Mouse (Mus musculus) C2C12 (cell line): ENCODE results near the gene Speer4c. TPM values are rescaled to one million over a fixed set of nuclear protein-coding genes. Genes with fewer than 3 reads are reported as not detected.
A peak's percentile ranks its signal among the peaks of the same experiment; 100 is the strongest.
"Not testable (repeated sequence)": the region's sequence is repeated elsewhere in the genome, so short reads cannot be mapped to it uniquely, and the experiment has no call there.

ENCODE experiments used
- H3K27me3 ChIP-seq: one replicate; pipeline ENCODE4 v1.6.1; 2011; ENCODE audit not compliant: control insufficient read depth, insufficient read depth, insufficient read length
- H3K36me3 ChIP-seq: one replicate; pipeline ENCODE4 v1.6.1; 2011; ENCODE audit not compliant: control insufficient read depth, insufficient read depth
- H3K4me3 ChIP-seq: one replicate; pipeline ENCODE4 v1.5.1; 2011; ENCODE audit warnings: mild to moderate bottlenecking, control low read depth; ENCODE audit not compliant: poor library complexity, insufficient read depth, severe bottlenecking
- H3K79me2 ChIP-seq: one replicate; pipeline ENCODE4 v1.6.1; 2011; ENCODE audit not compliant: control insufficient read depth, insufficient read depth
- H3K79me3 ChIP-seq: one replicate; pipeline ENCODE4 v1.6.1; 2011; ENCODE audit warnings: low read depth, control low read depth
- H3ac ChIP-seq: one replicate; pipeline ENCODE3; 2011; ENCODE audit warnings: low read depth; ENCODE audit not compliant: control insufficient read depth, insufficient read length
- CEBPB ChIP-seq: IDR thresholded peaks from one replicate; pipeline ENCODE4 v1.6.1; 2011; ENCODE audit warnings: low read depth, mild to moderate bottlenecking, control low read depth, moderate library complexity
- CTCF ChIP-seq: IDR thresholded peaks from one replicate; pipeline ENCODE4 v1.5.1; 2011; ENCODE audit not compliant: control insufficient read depth, insufficient read depth, insufficient read length
- FOSL1 ChIP-seq: IDR thresholded peaks from one replicate; pipeline ENCODE4 v1.8.0; 2011; ENCODE audit warnings: mild to moderate bottlenecking, low read length; ENCODE audit not compliant: poor library complexity, insufficient read depth, severe bottlenecking
- MAX ChIP-seq: IDR thresholded peaks from one replicate; pipeline ENCODE4 v1.6.1; 2011; ENCODE audit warnings: mild to moderate bottlenecking, control low read depth
- MYOD1 ChIP-seq: IDR thresholded peaks from one replicate; pipeline ENCODE4 v1.6.1; 2011; ENCODE audit warnings: low read depth; ENCODE audit not compliant: control insufficient read depth, insufficient read length
- MYOG ChIP-seq: IDR thresholded peaks from one replicate; pipeline ENCODE4 v1.6.1; 2011; ENCODE audit not compliant: control insufficient read depth, insufficient read length; ENCODE audit errors: extremely low read depth
- USF1 ChIP-seq: IDR thresholded peaks from one replicate; pipeline ENCODE4 v1.6.1; 2011; ENCODE audit warnings: low read depth, mild to moderate bottlenecking, control low read depth, moderate library complexity
- long read RNA-seq, 2 experiments: library from polyadenylated mRNA; unstranded; transcript quantifications; one replicate each; pipeline ENCODE4 v2.0.0; 2019 to 2020
- polyA plus RNA-seq: library from polyadenylated mRNA; unstranded; fragments of >200 nt; fragmentation: generic; extraction: Trizol; gene quantifications from one replicate; pipeline ENCODE4 v1.2.1, GENCODE M21; 2012; ENCODE audit warnings: missing spikeins

Speer4c gene
- polyA plus RNA-seq, result not detected
- long read RNA-seq, experiment 1, result 0 reads
- long read RNA-seq, experiment 2, result 0 reads

- not testable (repeated sequence) for H3K79me2 ChIP-seq, H3K27me3 ChIP-seq, H3K4me3 ChIP-seq, H3ac ChIP-seq, H3K36me3 ChIP-seq, H3K79me3 ChIP-seq
These were observed at the start of gene Speer4c for GRCm38 (mm10) chr5:15714171-15714570. Speer4c (minus strand) TSS chr5:15714271.

GRCm38 (mm10) chr5:15747478-15748255 is 33.6 kb upstream of the Speer4c start:
- Histone ChIP-seq H3K79me3 (no peaks in the 10 kb centered on the region), H3K4me3 (no peak overlapping the region), H3ac (no peak overlapping the region), H3K79me2 (no peaks in the 10 kb centered on the region), H3K27me3 (no peaks in the 10 kb centered on the region), H3K36me3 (no peaks in the 10 kb centered on the region)
- TF ChIP-seq MYOD1, result no peak
- no peak for TF ChIP-seq CTCF
- no peak for TF ChIP-seq USF1
- no peak for TF ChIP-seq FOSL1
- no peak for TF ChIP-seq MAX
- TF ChIP-seq CEBPB, result no peak
- TF ChIP-seq MYOG, result no peak

DNA sequence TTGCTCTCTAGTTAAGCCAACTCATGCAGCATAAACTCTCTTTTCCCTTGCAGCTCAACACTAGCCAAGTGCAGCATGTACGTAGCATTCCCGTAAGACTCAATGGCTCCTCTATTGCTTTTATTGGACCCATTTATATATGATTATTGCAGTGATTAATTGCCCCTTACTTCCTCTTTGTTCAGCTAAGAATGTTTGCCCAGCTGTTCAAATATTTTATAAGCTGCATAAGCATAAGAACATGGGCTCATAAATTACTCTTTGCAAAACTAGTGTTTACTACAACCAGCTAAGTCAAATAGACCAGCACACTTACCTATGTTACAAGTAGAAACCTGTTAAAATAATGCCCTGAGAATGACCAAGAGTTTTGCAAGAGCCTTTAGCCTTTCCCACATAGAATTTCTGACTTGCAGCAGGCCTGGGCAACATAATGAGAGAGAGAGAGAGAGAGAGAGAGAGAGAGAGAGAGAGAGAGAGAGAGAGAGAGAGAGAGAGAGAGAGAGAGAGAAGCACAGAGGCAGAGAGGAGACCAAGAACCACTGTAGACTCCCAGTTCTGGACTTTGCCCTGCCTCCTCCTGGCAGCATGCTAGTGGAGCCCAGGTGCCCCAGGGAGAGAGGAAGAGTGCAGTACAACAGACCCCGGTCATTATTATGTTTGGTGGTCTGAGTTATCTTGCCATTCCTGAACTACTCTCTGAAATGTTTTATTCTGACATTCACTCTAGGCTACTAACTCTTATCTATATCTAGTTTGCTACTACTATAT is 20.2 kb upstream of the Speer4c start:
- no peaks in the 10 kb centered on the region for H3K36me3 ChIP-seq
- no peak overlapping the region for H3K4me3 ChIP-seq
- no peaks in the 10 kb centered on the region for H3K79me2 ChIP-seq
- peak; percentile 6 for TF ChIP-seq MYOD1
- no peak for TF ChIP-seq MAX
- no peaks in the 10 kb centered on the region for H3K27me3 ChIP-seq
- H3K79me3 ChIP-seq, result no peaks in the 10 kb centered on the region
- H3ac ChIP-seq, result no peak overlapping the region

DNA sequence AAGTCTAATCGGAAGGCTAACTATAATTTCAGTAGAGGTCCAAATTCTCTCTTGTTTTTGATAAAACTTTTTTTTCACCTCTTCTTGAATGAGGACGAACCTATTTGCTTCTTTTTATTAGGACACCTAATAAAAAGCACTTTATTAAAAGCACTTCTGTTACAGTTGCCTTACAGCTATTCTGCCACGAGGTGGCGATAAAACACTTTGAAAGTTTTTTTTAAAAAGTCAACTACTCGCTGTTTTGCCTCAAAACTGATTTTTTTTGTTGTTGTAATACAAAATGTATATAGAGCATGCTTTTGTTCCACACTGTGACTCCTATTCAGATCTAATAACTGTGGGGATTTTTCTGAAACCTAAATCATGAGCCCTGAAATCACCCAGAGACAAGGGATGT is 11.2 kb downstream of the Speer4c start:
- H3K27me3 ChIP-seq, H3ac ChIP-seq, H3K79me3 ChIP-seq, H3K4me3 ChIP-seq, H3K79me2 ChIP-seq, H3K36me3 ChIP-seq: not testable (repeated sequence)

- not testable (repeated sequence) for H3ac ChIP-seq, H3K79me3 ChIP-seq, H3K36me3 ChIP-seq, H3K79me2 ChIP-seq, H3K4me3 ChIP-seq, H3K27me3 ChIP-seq
These were observed 16.4 kb downstream of the Speer4c start for GRCm38 (mm10) chr5:15697719-15698118.

GRCm38 (mm10) chr5:15691849-15692248 is 22.2 kb downstream of the Speer4c start:
- H3K79me2 ChIP-seq, result not testable (repeated sequence)

GRCm38 (mm10) chr5:15690822-15691221 is 23.2 kb downstream of the Speer4c start:
- not testable (repeated sequence) for H3K79me3 ChIP-seq, H3K27me3 ChIP-seq, H3K79me2 ChIP-seq, H3ac ChIP-seq, H3K36me3 ChIP-seq, H3K4me3 ChIP-seq

More at GRCm38 (mm10) chr5:15691849-15692248, 22.2 kb downstream of the Speer4c start:
- not testable (repeated sequence) for H3K4me3 ChIP-seq, H3K79me3 ChIP-seq, H3K36me3 ChIP-seq, H3K27me3 ChIP-seq, H3ac ChIP-seq

DNA sequence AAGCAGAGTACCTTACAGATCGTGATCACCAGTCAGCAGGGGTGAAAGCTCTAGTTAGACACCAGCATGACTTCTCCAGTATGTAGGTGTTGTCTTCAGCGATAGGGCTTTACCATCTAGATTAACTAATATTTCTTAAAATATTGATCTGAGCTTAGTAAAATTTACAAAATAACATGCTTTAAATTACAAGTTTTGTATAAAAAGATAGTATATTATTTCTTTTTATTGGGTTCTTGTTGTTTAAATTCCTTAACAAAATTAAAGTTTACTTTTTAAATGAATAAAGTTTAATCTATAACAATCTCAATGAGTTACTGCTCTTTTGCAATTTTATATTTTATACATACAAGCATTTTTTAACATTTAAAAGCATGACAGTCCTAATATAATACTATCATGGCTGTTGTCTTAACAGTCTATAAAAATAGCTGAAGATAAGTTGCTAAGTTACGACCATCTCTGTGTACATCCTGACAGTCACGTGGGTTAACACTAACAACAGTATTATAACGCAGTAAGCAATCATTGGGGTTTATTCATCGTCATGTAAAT is 24.3 kb downstream of the Speer4c start:
- H3K4me3 ChIP-seq, H3K36me3 ChIP-seq, H3ac ChIP-seq, H3K27me3 ChIP-seq, H3K79me3 ChIP-seq, H3K79me2 ChIP-seq: not testable (repeated sequence)

GRCm38 (mm10) chr5:15688874-15689658 is 25.0 kb downstream of the Speer4c start:
- H3K36me3 ChIP-seq, H3K4me3 ChIP-seq, H3K27me3 ChIP-seq, H3K79me2 ChIP-seq, H3ac ChIP-seq, H3K79me3 ChIP-seq: not testable (repeated sequence)
